Mouse (Mus musculus) thymus, adult 2 months (tissue): ENCODE data around the gene Baz2b.

Experiments used
- CTCF ChIP-seq: fragments of 200-500 bp; IDR thresholded peaks from 2 replicates; pipeline ENCODE4 v1.5.1; 2012; ENCODE audit warnings: mild to moderate bottlenecking, control low read depth, low read length, moderate library complexity, borderline replicate concordance; ENCODE audit not compliant: control insufficient read depth, poor library complexity, insufficient read depth; ENCODE audit errors: extremely low read depth
- POLR2A ChIP-seq: fragments of 200-500 bp; IDR thresholded peaks from 2 replicates; pipeline ENCODE4 v1.6.1; 2012; ENCODE audit warnings: mild to moderate bottlenecking, low read length, control low read depth, moderate library complexity; ENCODE audit not compliant: control insufficient read depth, poor library complexity, insufficient read depth; ENCODE audit errors: extremely low read depth

- TF ChIP-seq CTCF (no peak), POLR2A (no peak)
These were observed 93.6 kb downstream of the Baz2b start for GRCm38 (mm10) chr2:60115891-60116554.
